Mouse (Mus musculus) E14TG2a.4 (cell line): ENCODE measurements around the gene Mansc4.

Experiments
- H3K27me3 ChIP-seq: 2 replicates; pipeline ENCODE4 v1.6.1; 2014; ENCODE audit warnings: low read length, control low read depth; ENCODE audit not compliant: insufficient read depth
- H3K36me3 ChIP-seq: 2 replicates; pipeline ENCODE4 v1.6.1; 2014; ENCODE audit warnings: low read length, control low read depth; ENCODE audit not compliant: insufficient read depth
- H3K4me1 ChIP-seq: replicated peaks from 2 replicates; pipeline ENCODE4 v1.6.1; 2014; ENCODE audit warnings: low read depth, low read length, control low read depth
- H3K4me3 ChIP-seq: replicated peaks from 2 replicates; pipeline ENCODE4 v1.5.1; 2014; ENCODE audit warnings: mild to moderate bottlenecking, low read length
- H3K9me3 ChIP-seq: 2 replicates; pipeline ENCODE4 v1.6.1; 2014; ENCODE audit warnings: low read length, control low read depth
- CTCF ChIP-seq: conservative IDR thresholded peaks from 2 replicates; pipeline ENCODE4 v1.5.1; 2014; ENCODE audit warnings: low read length
- NANOG ChIP-seq: IDR thresholded peaks from 2 replicates; pipeline ENCODE4 v1.6.1; 2014; ENCODE audit warnings: borderline replicate concordance, low read length, mixed read lengths
- POU5F1 ChIP-seq: IDR thresholded peaks from 2 replicates; pipeline ENCODE4 v1.6.1; 2014; ENCODE audit warnings: low read length, borderline replicate concordance

Mansc4 gene

GRCm38 (mm10) chr6:147062694-147063093 is 24.1 kb downstream of the Mansc4 start:
- TF ChIP-seq CTCF: no peak
- no peak for TF ChIP-seq POU5F1
- TF ChIP-seq NANOG: no peak
- no peak overlapping the region for H3K4me3 ChIP-seq
- H3K9me3 ChIP-seq: no peaks in the 10 kb centered on the region
- H3K27me3 ChIP-seq: no peaks in the 10 kb centered on the region
- peaks cover 78% of the 10 kb centered on the region for H3K36me3 ChIP-seq
- 0 out of 2 replicates have a peak, but pooled peaks cover 4% of the 10 kb centered on the region for H3K4me1 ChIP-seq

- no peaks in the 10 kb centered on the region for H3K27me3 ChIP-seq
- no peaks in the 10 kb centered on the region for H3K9me3 ChIP-seq
- H3K4me3 ChIP-seq: no peak overlapping the region
- TF ChIP-seq NANOG: no peak
- no peak for TF ChIP-seq POU5F1
- no peak for TF ChIP-seq CTCF
- H3K36me3 ChIP-seq: peaks cover 78% of the 10 kb centered on the region
- H3K4me1 ChIP-seq: 0 out of 2 replicates have a peak, but pooled peaks cover 4% of the 10 kb centered on the region
Observed at GRCm38 (mm10) chr6:147062034-147062433, 24.8 kb downstream of the Mansc4 start.

- Histone ChIP-seq H3K27me3 (no peaks in the 10 kb centered on the region), H3K4me1 (0 out of 2 replicates have a peak, but pooled peaks cover 4% of the 10 kb centered on the region)
- no peak for TF ChIP-seq NANOG
- no peak for TF ChIP-seq CTCF
- no peak for TF ChIP-seq POU5F1
Observed at GRCm38 (mm10) chr6:147061630-147062029, 25.2 kb downstream of the Mansc4 start.

GRCm38 (mm10) chr6:147059326-147059725 is 27.5 kb downstream of the Mansc4 start:
- H3K9me3 ChIP-seq: no peaks in the 10 kb centered on the region
- 0 out of 2 replicates have a peak, but pooled peaks cover 4% of the 10 kb centered on the region for H3K4me1 ChIP-seq
- TF ChIP-seq POU5F1: no peak
- no peak for TF ChIP-seq CTCF
- no peak for TF ChIP-seq NANOG
- H3K27me3 ChIP-seq: no peaks in the 10 kb centered on the region
- H3K4me3 ChIP-seq: no peak overlapping the region
- peaks cover 86% of the 10 kb centered on the region for H3K36me3 ChIP-seq

More at GRCm38 (mm10) chr6:147061630-147062029, 25.2 kb downstream of the Mansc4 start:
- H3K9me3 ChIP-seq: no peaks in the 10 kb centered on the region
- no peak overlapping the region for H3K4me3 ChIP-seq
- peaks cover 78% of the 10 kb centered on the region for H3K36me3 ChIP-seq

- H3K36me3 ChIP-seq: peaks cover 82% of the 10 kb centered on the region
- TF ChIP-seq CTCF: no peak
- no peak for TF ChIP-seq NANOG
- H3K9me3 ChIP-seq: no peaks in the 10 kb centered on the region
Observed at GRCm38 (mm10) chr6:147055374-147055977, 31.4 kb downstream of the Mansc4 start.

GRCm38 (mm10) chr6:147053785-147054646 is 32.8 kb downstream of the Mansc4 start:
- H3K9me3 ChIP-seq: no peaks in the 10 kb centered on the region
- TF ChIP-seq NANOG (no peak), CTCF (no peak), POU5F1 (no peak)
- peaks cover 88% of the 10 kb centered on the region for H3K36me3 ChIP-seq
- H3K4me1 ChIP-seq: 0 out of 2 replicates have a peak, but pooled peaks cover under 1% of the 10 kb centered on the region
- no peak overlapping the region for H3K4me3 ChIP-seq
- H3K27me3 ChIP-seq: no peaks in the 10 kb centered on the region

More at GRCm38 (mm10) chr6:147055374-147055977, 31.4 kb downstream of the Mansc4 start:
- H3K4me3 ChIP-seq: no peak overlapping the region
- H3K4me1 ChIP-seq: 0 out of 2 replicates have a peak, but pooled peaks cover 4% of the 10 kb centered on the region
- no peaks in the 10 kb centered on the region for H3K27me3 ChIP-seq

GRCm38 (mm10) chr6:147052440-147052839 is 34.4 kb downstream of the Mansc4 start:
- no peaks in the 10 kb centered on the region for H3K4me1 ChIP-seq
- no peak for TF ChIP-seq POU5F1
- peaks cover 93% of the 10 kb centered on the region for H3K36me3 ChIP-seq
- H3K9me3 ChIP-seq: no peaks in the 10 kb centered on the region
- H3K4me3 ChIP-seq: no peak overlapping the region
- H3K27me3 ChIP-seq: no peaks in the 10 kb centered on the region

- peaks cover 92% of the 10 kb centered on the region for H3K36me3 ChIP-seq
- H3K4me3 ChIP-seq: no peak overlapping the region
- no peaks in the 10 kb centered on the region for H3K9me3 ChIP-seq
- no peaks in the 10 kb centered on the region for H3K4me1 ChIP-seq
- no peaks in the 10 kb centered on the region for H3K27me3 ChIP-seq
- no peak for TF ChIP-seq CTCF
- no peak for TF ChIP-seq NANOG
- no peak for TF ChIP-seq POU5F1
Observed at GRCm38 (mm10) chr6:147051666-147052065, 35.2 kb downstream of the Mansc4 start.
